Mouse (Mus musculus) embryonic facial prominence, embryonic 14.5 days (tissue): ENCODE results near the gene Smyd1. TPM values are rescaled to one million over a fixed set of nuclear protein-coding genes. Genes with fewer than 3 reads are reported as not detected.

Experiments
- ATAC-seq: fragments of 200-750 bp; cut with Nextera tagmentation; 2 replicates; pipeline ENCODE4 v1.8.0; 2017; ENCODE audit warnings: low read depth, moderate number of reproducible peaks, moderate TSS enrichment
- DNase-seq: peaks from one replicate; pipeline ENCODE4 v3.0.0-alpha.2; 2015; ENCODE audit warnings: low spot score
- H3K27ac ChIP-seq: fragments of 300-500 bp; sonication (generic); replicated peaks from 2 replicates; pipeline ENCODE4 v1.5.1; 2014; ENCODE audit warnings: low read depth, mild to moderate bottlenecking, low read length, moderate library complexity
- H3K27me3 ChIP-seq: fragments of 300-500 bp; sonication (generic); replicated peaks from 2 replicates; pipeline ENCODE4 v1.6.1; 2014; ENCODE audit warnings: low read length; ENCODE audit not compliant: control insufficient read depth, insufficient read depth
- H3K36me3 ChIP-seq: fragments of 300-500 bp; sonication (generic); 2 replicates; pipeline ENCODE4 v1.6.1; 2014; ENCODE audit warnings: low read length, mixed read lengths; ENCODE audit not compliant: control insufficient read depth, insufficient read depth
- H3K4me1 ChIP-seq: fragments of 300-500 bp; sonication (generic); 2 replicates; pipeline ENCODE4 v1.6.1; 2014; ENCODE audit warnings: antibody characterized with exemption, low read length; ENCODE audit not compliant: control insufficient read depth, insufficient read depth
- H3K4me2 ChIP-seq: fragments of 300-500 bp; sonication (generic); 2 replicates; pipeline ENCODE4 v1.6.1; 2014; ENCODE audit warnings: low read depth, mild to moderate bottlenecking, low read length, moderate library complexity, mixed read lengths
- H3K4me3 ChIP-seq: fragments of 300-500 bp; sonication (generic); 2 replicates; pipeline ENCODE4 v1.5.1; 2014; ENCODE audit warnings: low read depth, mild to moderate bottlenecking, low read length
- H3K9ac ChIP-seq: fragments of 300-500 bp; sonication (generic); 2 replicates; pipeline ENCODE4 v1.6.1; 2014; ENCODE audit warnings: low read depth, mild to moderate bottlenecking, low read length, moderate library complexity, mixed read lengths
- H3K9me3 ChIP-seq: fragments of 300-500 bp; sonication (generic); 2 replicates; pipeline ENCODE4 v1.6.1; 2016; ENCODE audit warnings: low read length; ENCODE audit not compliant: control insufficient read depth
- WGBS: fragments of 180-500 bp; shearing (Covaris S2); extraction: QIAGEN DNeasy Blood & Tissue Kit; methylation state at CpG from one replicate; pipeline ENCODE4 v1.1.7; 2014; 5-methylcytosine and 5-hydroxymethylcytosine counted together
- polyA plus RNA-seq: library from polyadenylated mRNA; unstranded; fragments of >200 nt; fragmentation: Nextera tagmentation; extraction: Ambion mirVana; gene quantifications from 2 replicates; pipeline ENCODE4 v1.2.1, GENCODE M21; 2014

Smyd1 gene
- polyA plus RNA-seq, 1 experiment from 2014 or later: 31.5 TPM

DNA sequence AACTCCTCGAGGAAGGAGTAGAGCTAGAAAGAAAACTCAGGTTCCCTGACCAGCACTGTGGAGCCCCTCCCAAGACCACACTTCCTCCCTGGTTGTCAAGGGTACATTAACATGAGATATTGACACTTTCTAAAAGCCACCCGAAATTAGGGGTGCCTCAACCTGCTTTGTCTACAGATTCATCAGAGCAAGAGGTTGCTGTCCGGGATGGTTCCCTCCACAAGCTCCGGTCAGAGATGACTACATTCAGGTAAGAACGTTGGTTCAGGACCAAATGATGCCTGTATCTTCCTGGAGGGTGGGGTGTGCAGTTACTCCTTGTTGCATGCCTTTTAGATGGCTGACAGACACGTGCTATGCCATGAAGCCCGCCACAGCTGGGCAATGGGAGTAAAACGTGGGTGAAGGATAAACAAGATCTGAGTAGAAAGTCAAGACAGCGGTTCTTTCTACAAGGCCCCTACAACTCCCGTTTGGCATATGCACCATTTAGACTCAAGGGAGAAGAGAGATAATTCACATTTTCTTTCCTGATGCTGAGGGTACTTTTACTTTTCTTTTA is 30.9 kb upstream of the Smyd1 start:
- DNase-seq (no peak), ATAC-seq (no peak)
- H3K36me3 ChIP-seq: no peaks in the 10 kb centered on the region
- no peak overlapping the region for H3K9ac ChIP-seq
- no peak overlapping the region for H3K27ac ChIP-seq
- no peaks in the 10 kb centered on the region for H3K4me1 ChIP-seq
- H3K9me3 ChIP-seq: no peaks in the 10 kb centered on the region
- no peaks in the 10 kb centered on the region for H3K27me3 ChIP-seq
- 83% methylated on average over 10 of the region's 10 CpGs for WGBS
- H3K4me2 ChIP-seq: no peak overlapping the region
- no peak overlapping the region for H3K4me3 ChIP-seq

DNA sequence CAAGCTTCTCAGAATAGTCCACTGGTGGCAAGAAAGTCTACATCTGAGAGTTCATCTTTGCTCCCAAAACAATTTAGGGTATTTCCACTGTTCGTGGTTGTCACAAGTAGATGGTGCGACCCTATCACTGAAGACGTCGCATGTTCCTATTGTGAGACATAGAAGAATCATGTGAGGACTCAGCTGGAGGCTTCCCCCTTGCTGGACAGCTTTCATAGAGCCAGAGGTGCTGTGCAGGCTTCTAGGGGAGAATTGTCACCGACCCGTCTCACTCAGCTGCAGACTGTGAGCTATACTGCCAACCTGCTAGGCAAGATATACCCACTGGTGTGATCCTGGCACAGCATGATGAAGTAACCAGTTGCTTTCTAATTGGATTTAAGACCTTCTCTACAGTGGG is 30.2 kb upstream of the Smyd1 start:
- ATAC-seq (no peak), DNase-seq (no peak)
- no peaks in the 10 kb centered on the region for H3K4me1 ChIP-seq
- no peaks in the 10 kb centered on the region for H3K27me3 ChIP-seq
- H3K27ac ChIP-seq: no peak overlapping the region
- no peaks in the 10 kb centered on the region for H3K9me3 ChIP-seq
- no peak overlapping the region for H3K9ac ChIP-seq
- H3K36me3 ChIP-seq: no peaks in the 10 kb centered on the region
- no peak overlapping the region for H3K4me2 ChIP-seq
- 88% methylated on average over 6 of the region's 6 CpGs for WGBS
- H3K4me3 ChIP-seq: no peak overlapping the region

DNA sequence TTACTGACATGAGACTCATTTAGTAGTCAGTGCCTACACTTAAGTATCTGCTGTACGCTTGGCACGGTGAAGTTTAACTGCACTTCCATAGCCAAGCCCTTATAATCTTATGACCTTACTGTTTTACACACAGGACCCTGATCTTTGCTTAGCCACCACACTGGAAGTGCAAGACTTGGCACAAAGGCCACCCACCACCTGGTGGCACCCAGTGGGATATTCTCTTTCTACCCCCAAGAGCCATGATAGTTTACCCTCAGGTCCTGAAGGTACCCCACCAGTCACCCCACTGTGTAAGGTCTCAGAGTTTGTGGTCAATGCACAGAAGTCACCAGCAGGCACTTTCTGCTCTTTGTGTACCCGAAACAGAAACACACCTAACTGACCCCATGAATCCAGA is 29.2 kb upstream of the Smyd1 start:
- Histone ChIP-seq H3K27me3 (no peaks in the 10 kb centered on the region), H3K27ac (no peak overlapping the region), H3K4me2 (no peak overlapping the region), H3K9ac (no peak overlapping the region), H3K9me3 (no peaks in the 10 kb centered on the region), H3K4me3 (no peak overlapping the region), H3K36me3 (no peaks in the 10 kb centered on the region), H3K4me1 (no peaks in the 10 kb centered on the region)
- no peak for DNase-seq
- ATAC-seq: no peak
- WGBS: 99% methylated on average over 3 of the region's 3 CpGs

DNA sequence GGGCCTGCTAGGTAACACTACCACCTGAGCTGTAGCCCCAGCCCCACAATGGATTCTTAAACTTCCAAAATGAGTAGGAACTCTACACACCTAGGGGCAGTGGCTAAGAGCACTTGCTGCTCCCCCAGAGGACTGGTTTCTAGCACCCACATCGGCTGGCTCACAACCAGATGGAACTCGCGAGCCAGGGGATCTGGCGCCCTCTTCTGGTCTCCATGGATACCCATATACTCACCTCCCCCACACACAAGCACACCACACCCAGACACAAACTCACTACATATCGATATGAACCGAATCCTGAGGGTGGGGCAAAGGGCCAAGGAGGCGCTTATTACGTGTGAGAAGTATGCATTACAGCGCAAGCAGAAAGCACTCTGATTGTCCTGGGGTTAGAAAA is 26.0 kb upstream of the Smyd1 start:
- Histone ChIP-seq H3K4me3 (no peak overlapping the region), H3K9me3 (no peaks in the 10 kb centered on the region), H3K36me3 (no peaks in the 10 kb centered on the region), H3K9ac (no peak overlapping the region), H3K4me1 (no peaks in the 10 kb centered on the region), H3K27ac (no peak overlapping the region), H3K27me3 (no peaks in the 10 kb centered on the region), H3K4me2 (no peak overlapping the region)
- ATAC-seq: no peak
- DNase-seq: no peak
- WGBS: 94% methylated on average over 9 of the region's 9 CpGs

DNA sequence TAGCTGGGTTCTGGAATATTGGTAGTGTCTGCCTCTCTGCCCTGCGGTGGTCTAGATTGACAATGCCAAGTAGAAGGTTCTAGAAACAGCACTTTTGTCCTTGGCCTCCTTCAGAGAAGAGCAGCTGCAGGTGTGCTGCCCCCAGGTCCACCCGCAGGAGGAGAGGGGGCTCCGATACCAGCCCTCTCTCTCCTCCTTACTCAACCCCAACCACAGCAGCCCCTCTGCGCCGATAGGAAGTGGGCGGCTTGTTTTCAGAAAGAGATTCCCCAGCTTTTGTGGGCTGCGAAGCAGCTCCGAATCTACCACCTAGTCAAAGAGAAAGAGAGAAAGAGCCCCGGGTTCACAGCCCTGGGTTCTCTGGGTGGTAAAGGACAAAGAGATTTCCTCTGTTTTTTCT is 19.1 kb upstream of the Smyd1 start:
- DNase-seq: no peak
- no peak overlapping the region for H3K4me2 ChIP-seq
- H3K4me1 ChIP-seq: no peaks in the 10 kb centered on the region
- no peak overlapping the region for H3K4me3 ChIP-seq
- H3K36me3 ChIP-seq: no peaks in the 10 kb centered on the region
- no peaks in the 10 kb centered on the region for H3K27me3 ChIP-seq
- no peak overlapping the region for H3K9ac ChIP-seq
- no peak for ATAC-seq
- no peak overlapping the region for H3K27ac ChIP-seq
- WGBS: 90% methylated on average over 9 of the region's 9 CpGs
- no peaks in the 10 kb centered on the region for H3K9me3 ChIP-seq

DNA sequence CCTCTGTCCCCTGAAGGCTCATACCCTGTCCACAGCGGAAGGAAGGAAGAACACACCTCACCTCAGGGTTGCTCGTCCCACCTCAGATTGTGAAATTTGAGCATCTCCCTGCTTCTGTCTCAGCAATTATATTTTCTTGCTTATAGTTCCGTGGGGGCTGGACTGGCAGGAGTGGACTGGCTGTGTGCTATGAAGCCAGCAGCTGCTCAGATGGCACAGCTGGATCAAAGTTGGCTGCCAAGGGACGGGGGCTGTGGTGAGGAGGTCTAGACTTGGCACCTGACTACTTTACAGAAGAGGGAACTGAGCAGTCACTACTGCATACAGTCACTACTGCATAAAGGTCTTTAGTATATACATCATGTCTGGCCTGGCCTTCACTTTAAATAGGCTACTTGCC is 17.3 kb upstream of the Smyd1 start:
- ATAC-seq (no peak), DNase-seq (peak; percentile 5)
- Histone ChIP-seq H3K4me3 (no peak overlapping the region), H3K4me2 (no peak overlapping the region), H3K27ac (no peak overlapping the region), H3K4me1 (no peaks in the 10 kb centered on the region), H3K9me3 (no peaks in the 10 kb centered on the region), H3K27me3 (no peaks in the 10 kb centered on the region), H3K36me3 (no peaks in the 10 kb centered on the region), H3K9ac (no peak overlapping the region)
- WGBS: 53% methylated on average over 4 of the region's 4 CpGs

DNA sequence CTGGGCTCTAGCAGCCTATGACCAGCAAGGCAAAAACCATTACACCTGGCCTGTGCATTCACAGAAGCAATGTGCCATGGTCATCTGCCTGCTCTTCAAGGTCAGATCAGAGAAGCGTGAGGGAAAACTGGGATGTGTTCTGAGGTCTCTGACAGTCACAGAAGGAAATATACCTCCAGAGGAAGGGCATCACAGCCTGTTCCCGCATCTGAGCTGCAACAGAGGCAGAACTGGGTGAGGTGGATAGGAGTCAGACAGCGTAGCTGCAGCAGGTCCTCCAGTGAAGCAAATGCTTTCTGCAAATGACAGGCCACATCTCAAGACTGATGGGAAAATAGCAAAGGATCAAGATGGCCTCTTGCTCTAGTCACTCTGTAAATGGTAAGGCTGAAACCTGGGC is 16.9 kb upstream of the Smyd1 start:
- no peak for DNase-seq
- Histone ChIP-seq H3K36me3 (no peaks in the 10 kb centered on the region), H3K9ac (no peak overlapping the region), H3K27ac (no peak overlapping the region), H3K27me3 (no peaks in the 10 kb centered on the region), H3K4me3 (no peak overlapping the region), H3K4me1 (no peaks in the 10 kb centered on the region), H3K4me2 (no peak overlapping the region), H3K9me3 (no peaks in the 10 kb centered on the region)
- no peak for ATAC-seq
- 77% methylated on average over 3 of the region's 3 CpGs for WGBS

DNA sequence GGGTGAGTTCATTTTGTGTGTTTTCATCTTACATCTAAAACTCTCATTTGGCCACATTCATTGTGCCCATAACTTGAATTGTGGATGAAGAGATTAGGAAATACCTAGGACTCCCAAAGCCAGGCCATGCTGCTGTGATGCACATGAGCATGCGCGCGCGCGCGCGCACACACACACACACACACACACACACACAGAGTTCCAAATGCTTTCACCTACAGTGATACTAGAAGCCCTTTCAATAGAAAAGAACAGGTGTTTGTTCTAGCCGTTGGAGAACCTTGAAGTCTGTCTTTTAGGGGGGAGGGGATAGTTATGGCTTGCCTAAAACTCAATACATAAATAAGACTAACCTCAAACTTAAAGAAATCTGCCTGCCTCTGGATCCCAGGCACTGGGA is 15.6 kb upstream of the Smyd1 start:
- Histone ChIP-seq H3K27ac (no peak overlapping the region), H3K9me3 (no peaks in the 10 kb centered on the region), H3K4me1 (no peaks in the 10 kb centered on the region), H3K4me3 (no peak overlapping the region), H3K36me3 (no peaks in the 10 kb centered on the region), H3K4me2 (no peak overlapping the region), H3K27me3 (no peaks in the 10 kb centered on the region), H3K9ac (no peak overlapping the region)
- DNase-seq (no peak), ATAC-seq (no peak)
- WGBS: 94% methylated on average over 8 of the region's 8 CpGs

DNA sequence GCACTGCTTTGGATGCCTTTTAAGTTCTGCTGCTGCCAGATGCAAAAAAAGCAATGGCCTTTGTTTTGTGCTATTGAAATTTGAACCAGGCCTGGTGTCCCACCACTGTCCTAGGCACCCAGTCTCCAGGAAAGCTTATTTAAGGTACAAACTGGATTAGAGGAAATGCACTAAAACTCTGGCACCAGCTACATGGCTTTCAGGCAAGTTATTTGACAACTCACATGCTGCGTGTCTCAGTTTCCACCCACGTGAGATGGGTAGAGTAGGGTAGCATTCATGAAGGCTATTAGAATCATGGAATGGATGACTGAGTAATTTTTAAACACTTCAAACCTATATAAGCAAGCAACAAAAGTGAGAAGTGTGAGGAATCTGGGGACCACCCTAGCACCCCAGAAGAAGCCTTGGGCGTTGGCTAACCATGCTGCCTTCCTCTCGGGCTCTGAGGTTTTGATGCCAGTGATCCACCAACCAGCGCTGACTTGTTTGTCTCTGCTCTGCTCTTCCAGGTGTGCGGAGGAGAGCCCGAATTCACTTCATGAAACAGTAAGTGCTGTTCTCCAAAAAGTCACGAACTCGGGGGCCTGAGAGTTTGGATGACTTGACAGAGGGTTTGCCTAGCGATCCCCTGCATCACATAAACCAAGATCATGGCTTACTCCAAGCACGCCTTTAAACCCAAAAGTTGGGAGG is 11.7 kb upstream of the Smyd1 start:
- 85% methylated on average over 11 of the region's 11 CpGs for WGBS
- ATAC-seq (no peak), DNase-seq (no peak)
- no peak overlapping the region for H3K4me3 ChIP-seq
- no peaks in the 10 kb centered on the region for H3K9me3 ChIP-seq
- H3K36me3 ChIP-seq: no peaks in the 10 kb centered on the region
- H3K4me1 ChIP-seq: no peaks in the 10 kb centered on the region
- no peak overlapping the region for H3K27ac ChIP-seq
- H3K9ac ChIP-seq: no peak overlapping the region
- H3K27me3 ChIP-seq: no peaks in the 10 kb centered on the region
- H3K4me2 ChIP-seq: no peak overlapping the region
